Mouse (Mus musculus): ENCODE results near the gene Cfap97d1. TPM values are rescaled to one million over a fixed set of nuclear protein-coding genes. Genes with fewer than 3 reads are reported as not detected.

Gene Cfap97d1
- total and polyA plus RNA-seq, 3 experiments = not detected

- DNase-seq = no peak
These were observed 27.4 kb downstream of the Cfap97d1 start for GRCm38 (mm10) chr11:102011510-102011909.

DNA sequence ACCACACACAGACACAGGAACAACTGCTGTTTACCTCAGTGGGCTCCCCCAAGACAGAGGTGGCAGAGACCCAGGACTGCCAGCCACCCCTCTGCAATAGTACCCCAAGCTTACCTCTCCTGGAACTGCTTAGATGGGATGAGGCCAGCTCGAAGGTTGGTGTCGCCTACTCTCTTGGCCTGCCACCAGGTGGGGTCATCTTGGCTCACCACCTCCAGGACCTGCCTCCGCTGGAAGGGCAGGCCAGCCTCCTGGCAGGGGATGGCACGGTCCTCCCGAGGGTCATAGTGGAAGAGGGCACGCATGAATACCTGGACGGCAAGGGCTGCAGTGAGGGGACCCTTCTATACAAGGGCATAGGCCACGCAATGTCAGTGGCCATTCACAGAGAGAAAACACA, 29.1 kb downstream of the Cfap97d1 start:
- no peak for DNase-seq

GRCm38 (mm10) chr11:102015472-102015871, 31.4 kb downstream of the Cfap97d1 start:
- no peak for DNase-seq

DNA sequence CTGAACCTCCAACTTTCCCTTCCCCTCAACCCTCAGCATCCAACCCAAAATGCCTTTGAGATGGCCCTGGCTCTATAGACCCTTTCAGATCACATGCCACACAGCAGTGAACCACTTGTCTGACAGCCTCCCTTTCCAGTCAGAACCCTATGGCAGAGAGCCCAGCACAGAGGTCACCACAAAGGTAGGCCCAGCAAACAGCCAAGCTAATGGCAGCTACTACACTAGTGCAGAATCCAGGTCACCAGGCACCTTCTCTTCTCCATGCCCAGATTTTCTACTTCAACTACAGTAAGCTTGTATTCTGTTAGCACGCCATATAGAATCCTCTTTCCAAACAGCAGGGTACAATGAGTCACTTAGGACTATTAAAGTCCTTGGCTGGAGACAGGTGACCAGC, 32.1 kb downstream of the Cfap97d1 start:
- no peak for DNase-seq

DNA sequence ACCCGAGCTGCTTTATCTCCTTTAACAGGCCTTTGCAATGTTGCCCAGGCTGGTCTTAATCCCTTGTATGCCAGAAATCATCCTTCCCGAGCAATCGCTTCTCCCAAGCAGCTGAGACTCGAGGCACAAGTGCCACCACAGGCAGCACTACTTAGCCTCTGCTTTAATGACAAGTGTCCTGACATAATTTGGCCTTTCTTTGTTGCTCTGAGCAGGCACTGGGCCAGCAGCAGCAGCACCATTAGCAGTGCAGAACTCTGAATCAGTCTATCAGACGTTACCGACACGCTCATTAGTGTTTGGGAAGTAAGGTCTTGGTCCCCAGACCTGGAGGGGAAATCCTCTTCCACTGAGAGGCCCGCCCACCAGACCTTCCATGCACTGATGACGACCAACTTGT, 35.7 kb downstream of the Cfap97d1 start:
- DNase-seq = no peak

DNA sequence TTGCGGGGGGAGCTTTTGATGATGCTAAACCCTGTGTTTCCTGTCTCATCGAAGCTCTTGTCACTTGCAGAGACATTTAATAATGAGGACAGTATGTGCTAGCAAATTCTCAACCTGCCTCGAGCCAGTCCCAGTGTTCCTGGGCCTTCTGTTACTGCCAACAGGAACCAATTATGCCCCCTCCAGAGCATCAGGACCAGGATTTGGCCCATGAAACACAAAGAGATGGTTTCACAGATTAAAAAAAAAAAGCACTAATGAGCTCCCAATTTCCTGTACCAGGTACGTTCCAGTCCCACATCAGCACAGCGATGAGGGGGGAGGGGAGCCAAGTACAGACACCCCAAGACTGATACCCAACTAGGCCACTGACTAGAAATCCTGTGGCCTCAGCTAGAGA, 37.1 kb downstream of the Cfap97d1 start:
- DNase-seq = no peak

- DNase-seq = no peak
These were observed 39.3 kb downstream of the Cfap97d1 start for GRCm38 (mm10) chr11:102023406-102023805.

GRCm38 (mm10) chr11:102024084-102024758, 40.1 kb downstream of the Cfap97d1 start:
- no peak for DNase-seq

GRCm38 (mm10) chr11:102024875-102025274, 40.8 kb downstream of the Cfap97d1 start:
- no peak for DNase-seq

DNA sequence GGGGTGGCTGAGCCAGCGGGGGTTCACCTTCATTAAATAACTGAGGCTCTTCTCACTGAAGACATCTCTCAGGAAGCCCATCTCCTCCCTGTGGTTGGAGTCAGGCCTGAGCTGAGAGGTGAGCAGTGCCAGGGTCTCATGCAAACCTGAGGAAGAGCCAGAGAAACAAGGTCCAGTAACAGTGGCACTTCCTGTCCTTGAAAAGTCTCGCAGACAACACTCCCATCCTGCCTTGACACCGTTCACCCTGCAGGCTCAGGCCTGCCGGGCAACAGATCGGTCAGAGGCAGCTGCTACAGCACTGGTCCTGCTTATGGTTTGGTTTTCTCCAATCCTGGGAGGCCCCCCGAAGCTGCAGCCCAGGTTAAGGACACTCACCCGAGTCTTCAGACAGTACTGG, 41.3 kb downstream of the Cfap97d1 start:
- no peak for DNase-seq

DNA sequence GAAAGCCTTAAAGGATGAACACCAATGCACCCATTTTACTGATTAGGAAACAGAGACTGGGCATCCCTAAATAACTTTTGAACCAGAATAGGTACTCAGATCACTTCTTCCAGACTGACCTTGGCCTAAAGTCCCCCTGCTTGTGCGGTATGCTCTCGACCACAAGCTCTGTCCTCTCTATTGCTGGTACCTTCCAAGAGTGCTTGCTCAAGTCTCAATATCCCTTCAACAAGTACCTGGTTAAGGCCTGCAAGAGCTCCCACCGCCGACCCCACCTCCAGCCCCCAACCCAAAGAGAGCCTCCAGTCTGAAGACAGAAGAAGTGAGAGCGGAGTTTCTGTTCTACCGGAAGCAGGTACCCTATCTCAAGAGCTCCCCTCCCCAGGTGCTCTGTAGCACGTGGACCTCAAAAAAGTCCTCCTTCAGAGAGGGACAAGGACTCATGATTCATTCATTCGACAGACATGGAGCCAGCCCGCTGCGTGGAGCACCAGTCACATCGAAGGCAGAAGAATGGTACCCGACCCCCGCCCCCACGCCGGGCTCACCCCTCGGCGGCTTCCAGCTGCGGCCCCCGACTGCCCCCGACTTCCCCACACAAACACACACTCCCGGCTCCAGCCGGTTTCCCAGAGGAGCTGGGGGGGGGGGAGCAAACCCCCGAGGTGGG, 42.0 kb downstream of the Cfap97d1 start:
- peak; percentile 45 for DNase-seq

DNA sequence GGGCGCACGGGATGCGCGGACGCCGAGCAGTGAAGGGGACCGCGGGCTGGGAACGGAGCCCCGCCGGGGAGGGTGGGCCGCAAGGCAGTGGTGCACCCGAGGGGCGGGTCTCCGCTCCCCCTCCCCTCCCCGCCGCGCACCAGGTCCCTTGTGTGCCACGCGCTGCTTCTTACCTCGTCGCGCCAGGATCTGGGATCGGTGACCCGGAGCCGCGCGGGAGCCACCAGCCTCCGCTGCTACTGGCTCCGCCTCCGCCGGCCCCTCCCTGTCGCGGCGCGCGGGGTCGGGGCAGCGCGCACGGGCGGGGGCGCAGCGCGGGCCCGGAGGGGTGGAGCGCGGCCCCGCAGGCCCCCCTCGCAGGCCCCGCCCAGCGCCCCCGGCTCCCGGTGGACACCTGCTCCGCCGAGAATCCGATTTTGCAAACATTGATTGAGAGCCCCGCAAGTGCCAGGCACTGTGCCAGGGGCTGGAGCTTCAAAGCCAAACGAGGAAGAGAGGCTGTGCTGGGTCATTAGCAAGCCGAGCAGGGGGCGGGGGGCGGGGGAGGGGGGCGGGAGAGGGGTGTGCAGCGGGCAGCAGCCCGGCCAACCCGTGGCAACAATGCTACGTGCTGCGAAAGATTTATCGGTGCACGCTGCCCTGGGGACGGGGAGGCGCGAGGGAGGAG, 42.7 kb downstream of the Cfap97d1 start:
- DNase-seq = peak; percentile 87

- peak; percentile 51 for DNase-seq
These were observed 43.4 kb downstream of the Cfap97d1 start for GRCm38 (mm10) chr11:102027361-102028017.

- no peak for DNase-seq
These were observed 44.2 kb downstream of the Cfap97d1 start, which contains the start of gene Mpp3 for GRCm38 (mm10) chr11:102028087-102028816. Mpp3 (minus strand) TSS chr11:102028461.

DNA sequence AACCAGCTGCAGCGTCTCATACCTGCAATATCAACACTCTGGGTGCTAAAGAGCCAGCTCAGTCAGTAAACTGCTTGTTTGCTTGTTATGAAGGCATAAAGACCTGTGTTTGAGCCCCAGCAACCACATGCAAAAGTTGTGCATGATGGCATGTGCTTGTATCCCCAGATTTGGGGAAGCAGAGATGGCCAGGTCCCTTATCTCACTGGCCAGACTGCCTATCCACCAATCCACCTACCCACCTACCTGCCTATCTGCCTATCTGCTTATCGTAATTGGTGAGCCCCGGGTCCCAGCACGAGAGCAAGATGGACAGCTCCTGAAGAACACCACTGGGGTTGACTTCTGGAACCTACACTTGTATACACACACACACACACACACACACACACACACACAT, 45.2 kb downstream of the Cfap97d1 start:
- no peak for DNase-seq

DNA sequence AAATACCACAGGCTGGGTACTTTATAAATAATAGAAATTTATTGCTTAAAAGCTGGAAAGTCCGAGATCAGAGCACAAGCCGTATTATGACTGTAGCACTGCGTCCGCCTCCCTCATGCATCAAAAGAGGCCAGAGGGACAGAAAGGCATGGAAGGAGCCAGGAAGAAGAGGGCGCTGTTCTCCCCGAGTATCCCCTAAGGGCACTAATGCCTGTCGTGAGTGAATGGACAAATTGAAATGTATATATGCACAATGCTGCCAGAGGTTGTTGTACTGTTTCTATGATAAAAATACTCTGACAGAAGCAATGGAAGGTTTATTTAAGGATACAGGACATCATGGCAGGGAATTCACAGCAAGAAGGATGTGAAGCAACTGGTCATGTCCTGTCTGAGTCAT, 45.9 kb downstream of the Cfap97d1 start:
- DNase-seq = no peak

- DNase-seq = no peak
These were observed 47.1 kb downstream of the Cfap97d1 start for GRCm38 (mm10) chr11:102031149-102031548.

- no peak for DNase-seq
These were observed 49.0 kb downstream of the Cfap97d1 start for GRCm38 (mm10) chr11:102033055-102033591.

- DNase-seq = no peak
These were observed 50.8 kb downstream of the Cfap97d1 start for GRCm38 (mm10) chr11:102034887-102035286.

DNA sequence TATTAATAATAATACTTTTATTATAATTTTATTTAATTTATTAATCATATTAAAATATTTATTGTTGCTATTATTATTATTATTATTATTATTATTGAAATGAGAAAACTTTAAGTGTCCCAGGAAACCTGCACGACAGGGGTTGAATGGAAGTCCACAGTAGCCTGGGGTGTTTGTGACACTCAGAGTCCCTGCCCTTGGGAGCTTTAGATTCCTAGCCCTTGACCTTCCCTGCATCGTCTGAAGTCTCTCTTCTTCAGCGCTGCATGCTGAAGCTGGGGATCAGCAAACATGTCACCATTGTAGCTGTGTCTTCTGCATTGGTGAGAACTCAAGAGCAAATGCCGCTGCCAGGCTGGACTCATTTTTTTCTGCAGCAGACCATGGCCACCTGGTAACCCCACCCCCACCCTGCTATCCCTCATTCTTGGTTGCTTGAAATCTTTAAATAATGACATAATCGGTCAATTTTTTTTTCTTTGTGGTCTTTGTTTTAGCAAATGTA, 51.4 kb downstream of the Cfap97d1 start:
- no peak for DNase-seq

GRCm38 (mm10) chr11:102036336-102036735, 52.3 kb downstream of the Cfap97d1 start:
- no peak for DNase-seq
